19 mouse cellular contexts compared by ENCODE assay signal in genomic region chr3:127130167-127130770, GRCm38 (mm10).
A peak's percentile ranks its signal among the peaks of the same experiment; 100 is the strongest.
DNase-seq lines count a peak whose midpoint lies in the region; ATAC-seq and TF ChIP-seq lines count a peak whose summit lies in the region.
"Had no signal": no experiment of that assay in that cellular context is flagged by ENCODE, and none has a peak within 500 bp of the region (broad histone marks: within the 10 kb centered on the region; RNA-seq: fewer than 3 reads in every experiment).

No protein-coding gene starts in this region.

- H3K36me3 ChIP-seq in forebrain, embryonic 11.5 days (ENCODE audit: control insufficient read depth, insufficient read depth, low read length), result no peaks in the 10 kb centered on the region
- no peaks in the 10 kb centered on the region for H3K36me3 ChIP-seq in forebrain, postnatal 0 days (ENCODE audit: insufficient read depth)
- H3K36me3 ChIP-seq in kidney, embryonic 15.5 days, result no peaks in the 10 kb centered on the region
- no peaks in the 10 kb centered on the region for H3K36me3 ChIP-seq in midbrain, embryonic 12.5 days
- H3K36me3 ChIP-seq in midbrain, postnatal 0 days (ENCODE audit: insufficient read depth, low read length), result no peaks in the 10 kb centered on the region
- H3K36me3 ChIP-seq: forebrain, embryonic 15.5 days; heart, embryonic 10.5 days; neural tube, embryonic 12.5 days had no signal

- H3K4me1 ChIP-seq in forebrain, embryonic 11.5 days (replicated peaks; ENCODE audit: control insufficient read depth, insufficient read depth, low read length), result peaks cover 2% of the 10 kb centered on the region; the same call in 1 of the 2 replicates
- H3K4me1 ChIP-seq in forebrain, postnatal 0 days (ENCODE audit: insufficient read depth), result 0 out of 2 replicates have a peak, but pooled peaks cover 4% of the 10 kb centered on the region
- H3K4me1 ChIP-seq in kidney, embryonic 15.5 days, result peaks cover 6% of the 10 kb centered on the region; the same call in 1 of the 2 replicates
- H3K4me1 ChIP-seq in midbrain, embryonic 12.5 days, result peaks cover 13% of the 10 kb centered on the region
- H3K4me1 ChIP-seq in midbrain, postnatal 0 days (ENCODE audit: insufficient read depth, low read length), result no peaks in the 10 kb centered on the region
- H3K4me1 ChIP-seq: heart, embryonic 10.5 days had no signal

- DNase-seq in forebrain, embryonic 11.5 days (ENCODE audit: low spot score), result no peak
- DNase-seq in forebrain, postnatal 0 days, result no peak
- DNase-seq in kidney, postnatal 25 days, result no peak
- no peak for DNase-seq in midbrain, postnatal 0 days (ENCODE audit: low spot score)
- no peak for DNase-seq in adrenal gland, adult 18-20 months (ENCODE audit: low spot score in 2 of 2)
- DNase-seq in testis, postnatal 10 days (ENCODE audit: low spot score), result no peak
- DNase-seq: adrenal gland, postnatal 25 days; cerebellum, adult 18-20 months; cerebellum, postnatal 36 days; gastrocnemius, adult 2 months; lung, adult 18-20 months; lung, postnatal 36 days; thymus, postnatal 36 days had no signal

- H3K9ac ChIP-seq in forebrain, embryonic 11.5 days (ENCODE audit: low read length), result no peak overlapping the region
- no peak overlapping the region for H3K9ac ChIP-seq in forebrain, postnatal 0 days
- no peak overlapping the region for H3K9ac ChIP-seq in kidney, embryonic 15.5 days
- H3K9ac ChIP-seq in midbrain, embryonic 12.5 days (replicated peaks), result no peak overlapping the region
- H3K9ac ChIP-seq in midbrain, postnatal 0 days (replicated peaks; ENCODE audit: low read length, poor library complexity, severe bottlenecking), result no peak overlapping the region
- H3K9ac ChIP-seq: forebrain, embryonic 15.5 days; neural tube, embryonic 12.5 days had no signal

- H3K9me3 ChIP-seq in forebrain, embryonic 11.5 days (ENCODE audit: control insufficient read depth, low read length), result no peaks in the 10 kb centered on the region
- no peaks in the 10 kb centered on the region for H3K9me3 ChIP-seq in forebrain, postnatal 0 days (ENCODE audit: low read length)
- no peaks in the 10 kb centered on the region for H3K9me3 ChIP-seq in kidney, embryonic 15.5 days (replicated peaks)
- H3K9me3 ChIP-seq in midbrain, embryonic 12.5 days, result no peaks in the 10 kb centered on the region
- H3K9me3 ChIP-seq in midbrain, postnatal 0 days (ENCODE audit: low read length), result no peaks in the 10 kb centered on the region
- H3K9me3 ChIP-seq: forebrain, embryonic 15.5 days; heart, embryonic 10.5 days; neural tube, embryonic 12.5 days had no signal

- H3K4me3 ChIP-seq in forebrain, embryonic 11.5 days (ENCODE audit: low read depth, low read length), result no peak overlapping the region
- no peak overlapping the region for H3K4me3 ChIP-seq in forebrain, postnatal 0 days (ENCODE audit: low read depth, low read length)
- H3K4me3 ChIP-seq in kidney, embryonic 15.5 days (replicated peaks), result no peak overlapping the region
- no peak overlapping the region for H3K4me3 ChIP-seq in midbrain, embryonic 12.5 days
- no peak overlapping the region for H3K4me3 ChIP-seq in midbrain, postnatal 0 days (ENCODE audit: low read depth, low read length)
- H3K4me3 ChIP-seq: forebrain, embryonic 15.5 days; gastrocnemius, adult 2 months; heart, embryonic 10.5 days; neural tube, embryonic 12.5 days had no signal

- no peak overlapping the region for H3K27ac ChIP-seq in forebrain, embryonic 11.5 days (ENCODE audit: low read depth, low read length)
- H3K27ac ChIP-seq in forebrain, postnatal 0 days (ENCODE audit: low read depth, low read length), result no peak overlapping the region
- H3K27ac ChIP-seq in kidney, embryonic 15.5 days, result no peak overlapping the region
- no peak overlapping the region for H3K27ac ChIP-seq in midbrain, embryonic 12.5 days (replicated peaks)
- H3K27ac ChIP-seq in midbrain, postnatal 0 days (ENCODE audit: low read depth, low read length), result no peak overlapping the region
- H3K27ac ChIP-seq: forebrain, embryonic 15.5 days; gastrocnemius, adult 2 months; heart, embryonic 10.5 days; neural tube, embryonic 12.5 days had no signal

- WGBS in forebrain, embryonic 11.5 days, result 45% methylated on average over 12 of the region's 12 CpGs
- 23% methylated on average over 12 of the region's 12 CpGs for WGBS in forebrain, postnatal 0 days
- WGBS in kidney, embryonic 15.5 days, result 72% methylated on average over 12 of the region's 12 CpGs
- WGBS in midbrain, embryonic 12.5 days, result 78% methylated on average over 12 of the region's 12 CpGs
- WGBS in midbrain, postnatal 0 days, result 76% methylated on average over 12 of the region's 12 CpGs

- TF ChIP-seq CTCF in forebrain, postnatal 0 days (IDR thresholded peaks at IDR 0.05; ENCODE audit: low read depth), result no peak
- TF ChIP-seq CTCF in midbrain, postnatal 0 days (IDR thresholded peaks at IDR 0.05), result no peak

- ATAC-seq in forebrain, embryonic 11.5 days (replicated peaks; ENCODE audit: low FRiP score), result peak; percentile 52
- ATAC-seq in forebrain, postnatal 0 days, result no peak
- peak; percentile 38; the same call in 1 of the 2 replicates for ATAC-seq in kidney, embryonic 15.5 days (replicated peaks; ENCODE audit: low FRiP score)
- 0 out of 2 replicates have a peak, but pooled peaks have one; percentile 39 for ATAC-seq in midbrain, embryonic 12.5 days (ENCODE audit: low FRiP score, low read depth)
- ATAC-seq in midbrain, postnatal 0 days (ENCODE audit: low FRiP score), result no peak
- ATAC-seq: forebrain, embryonic 15.5 days had no signal

- H3K4me2 ChIP-seq in forebrain, embryonic 11.5 days (ENCODE audit: low read depth, low read length, severe bottlenecking), result no peak overlapping the region
- no peak overlapping the region for H3K4me2 ChIP-seq in forebrain, postnatal 0 days (ENCODE audit: low read depth)
- no peak overlapping the region for H3K4me2 ChIP-seq in kidney, embryonic 15.5 days
- H3K4me2 ChIP-seq in midbrain, embryonic 12.5 days (replicated peaks), result no peak overlapping the region
- no peak overlapping the region for H3K4me2 ChIP-seq in midbrain, postnatal 0 days (ENCODE audit: low read depth, low read length, poor library complexity, severe bottlenecking)
- H3K4me2 ChIP-seq: forebrain, embryonic 15.5 days; liver, embryonic 11.5 days; neural tube, embryonic 12.5 days had no signal

- no peaks in the 10 kb centered on the region for H3K27me3 ChIP-seq in forebrain, embryonic 11.5 days (ENCODE audit: control insufficient read depth, insufficient read depth, low read length)
- no peaks in the 10 kb centered on the region for H3K27me3 ChIP-seq in forebrain, postnatal 0 days (ENCODE audit: insufficient read depth, low read length)
- H3K27me3 ChIP-seq in kidney, embryonic 15.5 days, result no peaks in the 10 kb centered on the region
- H3K27me3 ChIP-seq in midbrain, embryonic 12.5 days, result no peaks in the 10 kb centered on the region
- no peaks in the 10 kb centered on the region for H3K27me3 ChIP-seq in midbrain, postnatal 0 days (ENCODE audit: insufficient read depth, low read length)
- H3K27me3 ChIP-seq: forebrain, embryonic 15.5 days; neural tube, embryonic 12.5 days had no signal

Comparison
In these comparisons a context has a peak if more than half of its experiments do, and no peak if none do; other contexts are left out.
1. ATAC-seq: peak in forebrain, embryonic 11.5 days (single experiment), kidney, embryonic 15.5 days (single experiment) and midbrain, embryonic 12.5 days (single experiment); none in forebrain, postnatal 0 days (single experiment) and midbrain, postnatal 0 days (single experiment).